Mouse (Mus musculus) lung, postnatal 0 days (tissue): ENCODE data around the gene Tgm6. TPM values are rescaled to one million over a fixed set of nuclear protein-coding genes. Genes with fewer than 3 reads are reported as not detected.
A peak's percentile ranks its signal among the peaks of the same experiment; 100 is the strongest.

Source experiments
- ATAC-seq: fragments of 200-750 bp; cut with Nextera tagmentation; 2 replicates; pipeline ENCODE4 v1.8.0; 2017; ENCODE audit warnings: moderate library complexity
- DNase-seq: peaks from one replicate; pipeline ENCODE4 v3.0.0-alpha.2; 2016; ENCODE audit warnings: low spot score
- H3K27ac ChIP-seq: fragments of 300-500 bp; sonication (generic); 2 replicates; pipeline ENCODE4 v1.5.1; 2014; ENCODE audit warnings: antibody characterized with exemption, mild to moderate bottlenecking, low read length, mixed read lengths
- H3K27me3 ChIP-seq: fragments of 300-500 bp; sonication (generic); replicated peaks from 2 replicates; pipeline ENCODE4 v1.6.1; 2014; ENCODE audit warnings: low read length, mixed read lengths; ENCODE audit not compliant: insufficient read depth
- H3K36me3 ChIP-seq: fragments of 300-500 bp; sonication (generic); 2 replicates; pipeline ENCODE4 v1.6.1; 2014; ENCODE audit warnings: low read length, mixed read lengths; ENCODE audit not compliant: insufficient read depth
- H3K4me1 ChIP-seq: fragments of 300-500 bp; sonication (generic); 2 replicates; pipeline ENCODE4 v1.6.1; 2014; ENCODE audit warnings: antibody characterized with exemption, low read depth, low read length, mixed read lengths; ENCODE audit not compliant: insufficient read depth
- H3K4me2 ChIP-seq: fragments of 300-500 bp; sonication (generic); replicated peaks from 2 replicates; pipeline ENCODE4 v1.6.1; 2014; ENCODE audit warnings: low read depth, mild to moderate bottlenecking, low read length, moderate library complexity, mixed read lengths
- H3K4me3 ChIP-seq: fragments of 300-500 bp; sonication (generic); 2 replicates; pipeline ENCODE4 v1.5.1; 2014; ENCODE audit warnings: low read depth, low read length
- H3K9ac ChIP-seq: fragments of 300-500 bp; sonication (generic); replicated peaks from 2 replicates; pipeline ENCODE4 v1.6.1; 2014; ENCODE audit warnings: low read depth, mild to moderate bottlenecking
- H3K9me3 ChIP-seq: fragments of 300-500 bp; sonication (generic); 2 replicates; pipeline ENCODE4 v1.6.1; 2016; ENCODE audit warnings: low read length, mixed read lengths
- CTCF ChIP-seq: IDR thresholded peaks from 2 replicates; pipeline ENCODE4 v1.5.1; 2016; ENCODE audit warnings: antibody characterized with exemption, mild to moderate bottlenecking
- EP300 ChIP-seq: IDR thresholded peaks from 2 replicates; pipeline ENCODE4 v1.6.1; 2016; ENCODE audit warnings: antibody characterized with exemption, mild to moderate bottlenecking, control low read depth
- WGBS: fragments of 180-500 bp; shearing (Covaris S2); extraction: QIAGEN DNeasy Blood & Tissue Kit; methylation state at CpG from one replicate; pipeline ENCODE4 v1.1.7; 2014; 5-methylcytosine and 5-hydroxymethylcytosine counted together
- polyA plus RNA-seq: library from polyadenylated mRNA; unstranded; fragments of >200 nt; fragmentation: Nextera tagmentation; extraction: Ambion mirVana; gene quantifications from 2 replicates; pipeline ENCODE4 v1.2.1, GENCODE M21; 2015

Tgm6 gene
- polyA plus RNA-seq, result not detected in 2 replicates

DNA sequence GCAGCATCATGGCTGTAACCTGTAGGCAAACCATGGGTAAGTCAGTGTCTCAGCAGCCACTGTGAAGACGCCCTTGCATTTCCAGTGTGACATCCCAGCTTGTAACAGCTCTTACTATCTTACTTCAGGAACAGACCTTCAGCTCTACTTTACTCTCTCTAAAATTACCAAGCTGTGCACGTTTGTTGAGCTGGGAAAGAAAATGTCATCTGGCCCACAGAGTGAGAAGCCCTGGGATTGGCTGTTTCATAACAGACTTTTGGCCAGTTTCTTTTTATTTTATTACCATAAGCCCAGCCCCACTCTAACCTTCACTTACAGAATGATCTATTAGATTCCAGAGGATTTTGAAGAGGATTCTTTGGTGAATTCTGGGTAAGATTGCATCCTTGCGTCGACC is at the start of gene Tgm6:
Gene Tgm6 (plus strand): TSS at position 301 of the 400 bp plus-strand sequence.
- DNase-seq (no peak), ATAC-seq (no peak)
- no peak for TF ChIP-seq CTCF
- TF ChIP-seq EP300, result no peak
- Histone ChIP-seq H3K9me3 (no peaks in the 10 kb centered on the region), H3K4me2 (no peak within 1 kb of the TSS), H3K36me3 (no peaks in the 10 kb centered on the region), H3K4me1 (no peaks in the 10 kb centered on the region), H3K27ac (no peak within 1 kb of the TSS), H3K9ac (no peak within 1 kb of the TSS), H3K27me3 (no peaks in the 10 kb centered on the region), H3K4me3 (no peak within 1 kb of the TSS)
- WGBS, result 47% methylated on average over 4 of the region's 4 CpGs

DNA sequence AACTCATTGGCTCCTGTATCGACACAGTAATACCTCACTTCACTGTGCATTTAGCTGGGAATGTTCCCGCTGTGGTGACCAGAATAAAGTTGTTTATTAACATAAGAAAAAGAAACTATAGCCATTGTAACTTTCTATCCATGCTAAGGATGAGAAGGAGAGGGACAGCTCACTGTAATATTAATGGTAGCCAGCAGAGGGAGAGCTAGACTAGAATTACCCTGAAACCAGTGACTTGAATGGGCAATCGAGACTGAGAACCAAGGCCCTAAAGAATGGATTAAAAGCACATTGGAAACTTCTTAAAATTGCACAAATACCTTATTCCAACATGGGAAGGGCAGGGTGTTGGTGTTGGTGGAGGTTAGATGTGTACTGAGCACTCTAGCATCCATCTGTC is 44.0 kb upstream of the Tgm6 start:
- H3K4me1 ChIP-seq, result no peaks in the 10 kb centered on the region
- TF ChIP-seq EP300, result no peak
- TF ChIP-seq CTCF, result peak; percentile 78
- ATAC-seq (no peak), DNase-seq (peak; percentile 49)
- H3K36me3 ChIP-seq, result no peaks in the 10 kb centered on the region
- no peaks in the 10 kb centered on the region for H3K27me3 ChIP-seq
- H3K9me3 ChIP-seq, result no peaks in the 10 kb centered on the region
- 15% methylated on average over 3 of the region's 3 CpGs for WGBS
- H3K9ac ChIP-seq, result no peak overlapping the region
- no peak overlapping the region for H3K4me3 ChIP-seq
- H3K4me2 ChIP-seq, result no peak overlapping the region
- no peak overlapping the region for H3K27ac ChIP-seq

DNA sequence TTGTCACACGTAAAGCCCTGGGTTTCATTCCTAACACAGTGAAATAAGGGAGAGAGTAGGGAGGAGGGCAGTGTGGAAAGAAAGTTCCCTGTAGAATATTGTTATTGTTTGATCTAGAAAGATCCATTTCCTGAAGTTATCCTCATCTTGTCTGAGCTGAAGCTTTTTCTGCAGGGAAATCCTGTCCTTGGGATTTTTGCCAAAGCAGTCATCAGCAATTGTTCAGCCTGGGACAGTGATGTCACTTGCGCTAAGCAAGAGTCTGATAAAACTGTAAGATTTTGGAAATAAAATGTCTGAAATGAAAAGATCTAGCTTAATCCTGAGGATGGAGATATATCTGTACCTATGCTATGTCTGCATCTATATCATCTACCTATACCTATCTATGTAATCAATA is 41.8 kb upstream of the Tgm6 start:
- 66% methylated on average over 2 of the region's 2 CpGs for WGBS

DNA sequence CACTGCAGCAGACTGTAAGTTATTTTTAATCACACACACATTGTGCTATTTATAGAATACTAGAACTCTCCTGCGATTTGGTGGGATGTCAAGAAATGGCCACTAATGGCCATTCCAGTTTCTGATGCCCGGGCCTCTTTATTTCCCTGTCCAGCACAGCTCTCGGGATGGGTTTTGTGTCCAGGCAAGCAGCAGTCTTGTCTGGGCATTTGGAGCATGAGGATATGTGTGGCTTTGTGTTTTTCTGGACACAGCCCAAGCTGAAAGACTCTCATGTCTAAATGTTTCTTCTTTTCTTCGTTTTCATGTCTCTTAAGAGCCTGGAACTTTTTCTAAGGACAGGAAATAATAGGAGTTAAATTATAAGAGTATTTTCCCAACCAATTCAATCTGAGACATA is 588 bp downstream of the Tgm6 start:
- Histone ChIP-seq H3K4me2 (no peak overlapping the region), H3K27ac (no peak overlapping the region), H3K4me3 (no peak overlapping the region), H3K9me3 (no peaks in the 10 kb centered on the region), H3K36me3 (no peaks in the 10 kb centered on the region), H3K4me1 (no peaks in the 10 kb centered on the region), H3K9ac (no peak overlapping the region), H3K27me3 (no peaks in the 10 kb centered on the region)
- ATAC-seq (no peak), DNase-seq (no peak)
- TF ChIP-seq CTCF (no peak), EP300 (no peak)
- WGBS, result 56% methylated on average over 4 of the region's 4 CpGs

More for the DNA sequence above, 41.8 kb upstream of the Tgm6 start:
- no peak for DNase-seq
- TF ChIP-seq CTCF, result no peak
- H3K4me1 ChIP-seq, result no peaks in the 10 kb centered on the region
- H3K27me3 ChIP-seq, result no peaks in the 10 kb centered on the region
- no peak overlapping the region for H3K4me3 ChIP-seq
- H3K27ac ChIP-seq, result no peak overlapping the region
- no peak for ATAC-seq
- no peaks in the 10 kb centered on the region for H3K36me3 ChIP-seq
- H3K9ac ChIP-seq, result no peak overlapping the region
- H3K9me3 ChIP-seq, result no peaks in the 10 kb centered on the region
- no peak overlapping the region for H3K4me2 ChIP-seq

GRCm38 (mm10) chr2:130113379-130113778 is 1.2 kb downstream of the Tgm6 start:
- Histone ChIP-seq H3K27ac (no peak overlapping the region), H3K36me3 (no peaks in the 10 kb centered on the region), H3K4me1 (no peaks in the 10 kb centered on the region), H3K4me2 (no peak overlapping the region), H3K4me3 (no peak overlapping the region), H3K27me3 (no peaks in the 10 kb centered on the region), H3K9me3 (no peaks in the 10 kb centered on the region), H3K9ac (no peak overlapping the region)
- DNase-seq (peak; percentile 46), ATAC-seq (peak; percentile 40)
- 22% methylated on average over 3 of the region's 3 CpGs for WGBS
- TF ChIP-seq CTCF, result 0 out of 2 replicates have a peak, but pooled peaks have one; percentile 2
- no peak for TF ChIP-seq EP300

- H3K9me3 ChIP-seq, result no peaks in the 10 kb centered on the region
- WGBS, result 71% methylated on average over 7 of the region's 7 CpGs
- H3K4me2 ChIP-seq, result no peak overlapping the region
- ATAC-seq (no peak), DNase-seq (no peak)
- H3K4me3 ChIP-seq, result no peak overlapping the region
- TF ChIP-seq EP300 (no peak), CTCF (no peak)
- H3K36me3 ChIP-seq, result no peaks in the 10 kb centered on the region
- no peak overlapping the region for H3K27ac ChIP-seq
- no peaks in the 10 kb centered on the region for H3K4me1 ChIP-seq
- H3K27me3 ChIP-seq, result no peaks in the 10 kb centered on the region
- no peak overlapping the region for H3K9ac ChIP-seq
Measured at GRCm38 (mm10) chr2:130118649-130119048, 6.4 kb downstream of the Tgm6 start.
